Mouse (Mus musculus) limb, embryonic 15.5 days (tissue): ENCODE data around the gene Ms4a6c. TPM values are rescaled to one million over a fixed set of nuclear protein-coding genes. Genes with fewer than 3 reads are reported as not detected.
"Not testable (repeated sequence)": the region's sequence is repeated elsewhere in the genome, so short reads cannot be mapped to it uniquely, and the experiment has no call there.

ENCODE experiments used
- ATAC-seq: fragments of 200-750 bp; cut with Nextera tagmentation; 2 replicates; pipeline ENCODE4 v1.8.0; 2017; ENCODE audit warnings: low read depth, moderate TSS enrichment; ENCODE audit not compliant: insufficient number of reproducible peaks, low FRiP score, low TSS enrichment
- H3K27ac ChIP-seq: fragments of 300-500 bp; sonication (generic); 2 replicates; pipeline ENCODE4 v1.5.1; 2015; ENCODE audit warnings: moderate library complexity, mild to moderate bottlenecking, inconsistent platforms
- H3K27me3 ChIP-seq: fragments of 300-500 bp; sonication (generic); 2 replicates; pipeline ENCODE4 v1.6.1; 2015; ENCODE audit warnings: inconsistent platforms
- H3K36me3 ChIP-seq: fragments of 300-500 bp; sonication (generic); 2 replicates; pipeline ENCODE4 v1.6.1; 2015; ENCODE audit warnings: inconsistent platforms
- H3K4me1 ChIP-seq: fragments of 300-500 bp; sonication (generic); 2 replicates; pipeline ENCODE4 v1.6.1; 2015; ENCODE audit warnings: inconsistent platforms
- H3K4me2 ChIP-seq: fragments of 300-500 bp; sonication (generic); 2 replicates; pipeline ENCODE4 v1.6.1; 2015; ENCODE audit warnings: mild to moderate bottlenecking, inconsistent platforms
- H3K4me3 ChIP-seq: fragments of 300-500 bp; sonication (generic); 2 replicates; pipeline ENCODE4 v1.5.1; 2015; ENCODE audit warnings: mild to moderate bottlenecking, inconsistent platforms
- H3K9ac ChIP-seq: fragments of 300-500 bp; sonication (generic); 2 replicates; pipeline ENCODE4 v1.6.1; 2015; ENCODE audit warnings: inconsistent platforms
- H3K9me3 ChIP-seq: fragments of 300-500 bp; sonication (generic); 2 replicates; pipeline ENCODE4 v1.6.1; 2016; ENCODE audit warnings: inconsistent platforms
- WGBS: fragments of 180-500 bp; shearing (Covaris S2); methylation state at CpG from one replicate; pipeline ENCODE4 v1.1.7; 2015; 5-methylcytosine and 5-hydroxymethylcytosine counted together
- polyA plus RNA-seq: library from polyadenylated mRNA; unstranded; fragments of >200 nt; fragmentation: Nextera tagmentation; extraction: Ambion mirVana; gene quantifications from 2 replicates; pipeline ENCODE4 v1.2.1, GENCODE M21; 2015

Gene Ms4a6c
- polyA plus RNA-seq, 1 experiment from 2014 or later = 9.4 TPM

GRCm38 (mm10) chr19:11484388-11484787, 15.2 kb downstream of the Ms4a6c start:
- 78% methylated on average over 3 of the region's 3 CpGs for WGBS
- ATAC-seq = no peak

GRCm38 (mm10) chr19:11485266-11485665, 16.1 kb downstream of the Ms4a6c start:
- H3K9ac ChIP-seq = no peak overlapping the region
- WGBS = 74% methylated on average over 3 of the region's 3 CpGs
- H3K36me3 ChIP-seq = no peaks in the 10 kb centered on the region
- H3K27ac ChIP-seq = no peak overlapping the region
- ATAC-seq = no peak
- H3K4me3 ChIP-seq = no peak overlapping the region
- no peaks in the 10 kb centered on the region for H3K27me3 ChIP-seq
- H3K9me3 ChIP-seq = no peaks in the 10 kb centered on the region
- H3K4me1 ChIP-seq = no peaks in the 10 kb centered on the region
- no peak overlapping the region for H3K4me2 ChIP-seq

More at GRCm38 (mm10) chr19:11484388-11484787, 15.2 kb downstream of the Ms4a6c start:
- H3K27me3 ChIP-seq = no peaks in the 10 kb centered on the region
- H3K36me3 ChIP-seq = no peaks in the 10 kb centered on the region
- no peak overlapping the region for H3K9ac ChIP-seq
- H3K4me3 ChIP-seq = no peak overlapping the region
- H3K27ac ChIP-seq = no peak overlapping the region
- H3K4me1 ChIP-seq = no peaks in the 10 kb centered on the region
- no peaks in the 10 kb centered on the region for H3K9me3 ChIP-seq
- H3K4me2 ChIP-seq = no peak overlapping the region

GRCm38 (mm10) chr19:11485746-11486145, 16.6 kb downstream of the Ms4a6c start, which contains the start of gene Gm8369:
Gm8369 (plus strand) TSS chr19:11485938.
- WGBS = 72% methylated on average over 2 of the region's 2 CpGs

GRCm38 (mm10) chr19:11486599-11486998, 17.4 kb downstream of the Ms4a6c start:
- no peak overlapping the region for H3K4me2 ChIP-seq
- 89% methylated on average over 1 of the region's 1 CpGs for WGBS
- no peaks in the 10 kb centered on the region for H3K36me3 ChIP-seq
- H3K27me3 ChIP-seq = no peaks in the 10 kb centered on the region
- no peaks in the 10 kb centered on the region for H3K4me1 ChIP-seq
- H3K4me3 ChIP-seq = no peak overlapping the region
- no peak overlapping the region for H3K9ac ChIP-seq
- ATAC-seq = no peak
- H3K9me3 ChIP-seq = no peaks in the 10 kb centered on the region
- H3K27ac ChIP-seq = no peak overlapping the region

More at GRCm38 (mm10) chr19:11485746-11486145, 16.6 kb downstream of the Ms4a6c start, which contains the start of gene Gm8369:
- H3K27me3 ChIP-seq = no peaks in the 10 kb centered on the region
- H3K9ac ChIP-seq = no peak within 1 kb of the TSS
- no peak within 1 kb of the TSS for H3K4me2 ChIP-seq
- H3K4me1 ChIP-seq = no peaks in the 10 kb centered on the region
- no peaks in the 10 kb centered on the region for H3K36me3 ChIP-seq
- no peak within 1 kb of the TSS for H3K27ac ChIP-seq
- no peak for ATAC-seq
- no peaks in the 10 kb centered on the region for H3K9me3 ChIP-seq
- no peak within 1 kb of the TSS for H3K4me3 ChIP-seq

GRCm38 (mm10) chr19:11491406-11492189, 22.4 kb downstream of the Ms4a6c start:
- Histone ChIP-seq H3K9me3 (no peaks in the 10 kb centered on the region), H3K4me3 (no peak overlapping the region), H3K9ac (no peak overlapping the region), H3K4me1 (no peaks in the 10 kb centered on the region), H3K36me3 (no peaks in the 10 kb centered on the region), H3K27me3 (no peaks in the 10 kb centered on the region), H3K27ac (no peak overlapping the region), H3K4me2 (no peak overlapping the region)
- WGBS = 61% methylated on average over 4 of the region's 4 CpGs
- ATAC-seq = no peak

- Histone ChIP-seq H3K4me3 (no peak overlapping the region), H3K9ac (no peak overlapping the region), H3K4me2 (no peak overlapping the region), H3K9me3 (no peaks in the 10 kb centered on the region), H3K36me3 (no peaks in the 10 kb centered on the region), H3K4me1 (no peaks in the 10 kb centered on the region), H3K27ac (no peak overlapping the region), H3K27me3 (no peaks in the 10 kb centered on the region)
- no peak for ATAC-seq
- WGBS = 82% methylated on average over 1 of the region's 1 CpGs
These were observed 23.5 kb downstream of the Ms4a6c start for GRCm38 (mm10) chr19:11492671-11493070.

GRCm38 (mm10) chr19:11494519-11494918, 25.4 kb downstream of the Ms4a6c start:
- no peaks in the 10 kb centered on the region for H3K27me3 ChIP-seq
- 88% methylated on average over 3 of the region's 3 CpGs for WGBS
- no peaks in the 10 kb centered on the region for H3K36me3 ChIP-seq
- H3K9me3 ChIP-seq = no peaks in the 10 kb centered on the region
- no peak overlapping the region for H3K9ac ChIP-seq
- no peak for ATAC-seq
- no peak overlapping the region for H3K4me2 ChIP-seq
- no peak overlapping the region for H3K4me3 ChIP-seq
- no peak overlapping the region for H3K27ac ChIP-seq
- H3K4me1 ChIP-seq = no peaks in the 10 kb centered on the region

- Histone ChIP-seq H3K36me3 (no peaks in the 10 kb centered on the region), H3K4me3 (no peak overlapping the region), H3K9me3 (no peaks in the 10 kb centered on the region), H3K27ac (no peak overlapping the region), H3K27me3 (no peaks in the 10 kb centered on the region), H3K9ac (no peak overlapping the region), H3K4me2 (no peak overlapping the region), H3K4me1 (no peaks in the 10 kb centered on the region)
- no peak for ATAC-seq
- WGBS = 85% methylated on average over 6 of the region's 6 CpGs
These were observed 27.2 kb downstream of the Ms4a6c start for GRCm38 (mm10) chr19:11496361-11496760.

GRCm38 (mm10) chr19:11497300-11497699, 28.1 kb downstream of the Ms4a6c start:
- not testable (repeated sequence) for H3K4me3 ChIP-seq, H3K4me2 ChIP-seq, H3K9ac ChIP-seq, H3K9me3 ChIP-seq, H3K27me3 ChIP-seq, H3K27ac ChIP-seq, ATAC-seq, H3K36me3 ChIP-seq, H3K4me1 ChIP-seq
- WGBS = 61% methylated on average over 1 of the region's 1 CpGs

- 85% methylated on average over 1 of the region's 1 CpGs for WGBS
- Histone ChIP-seq H3K4me2 (no peak overlapping the region), H3K27ac (no peak overlapping the region), H3K4me3 (no peak overlapping the region), H3K27me3 (no peaks in the 10 kb centered on the region), H3K9ac (no peak overlapping the region), H3K36me3 (no peaks in the 10 kb centered on the region), H3K9me3 (no peaks in the 10 kb centered on the region), H3K4me1 (no peaks in the 10 kb centered on the region)
- no peak for ATAC-seq
These were observed 31.6 kb downstream of the Ms4a6c start for GRCm38 (mm10) chr19:11500796-11501195.

- Histone ChIP-seq H3K4me2 (no peak overlapping the region), H3K27ac (no peak overlapping the region), H3K9me3 (no peaks in the 10 kb centered on the region), H3K4me1 (no peaks in the 10 kb centered on the region), H3K27me3 (no peaks in the 10 kb centered on the region), H3K36me3 (no peaks in the 10 kb centered on the region), H3K9ac (no peak overlapping the region), H3K4me3 (no peak overlapping the region)
- no peak for ATAC-seq
- 87% methylated on average over 4 of the region's 4 CpGs for WGBS
These were observed 32.2 kb downstream of the Ms4a6c start for GRCm38 (mm10) chr19:11501326-11501725.

GRCm38 (mm10) chr19:11504857-11505256, 35.7 kb downstream of the Ms4a6c start:
- 60% methylated on average over 1 of the region's 1 CpGs for WGBS
- Histone ChIP-seq H3K9me3 (no peaks in the 10 kb centered on the region), H3K9ac (no peak overlapping the region), H3K36me3 (no peaks in the 10 kb centered on the region), H3K4me2 (no peak overlapping the region), H3K4me1 (no peaks in the 10 kb centered on the region), H3K27ac (no peak overlapping the region), H3K27me3 (no peaks in the 10 kb centered on the region), H3K4me3 (no peak overlapping the region)
- ATAC-seq = no peak
